Comparison of ENCODE assay signal across 27 mouse cellular contexts in genomic region chr8:86445516-86445915, GRCm38 (mm10).
A peak's percentile ranks its signal among the peaks of the same experiment; 100 is the strongest.
DNase-seq lines count a peak whose midpoint lies in the region; ATAC-seq and TF ChIP-seq lines count a peak whose summit lies in the region.
"Had no signal": no experiment of that assay in that cellular context is flagged by ENCODE, and none has a peak within 500 bp of the region (broad histone marks: within the 10 kb centered on the region; RNA-seq: fewer than 3 reads in every experiment).

No protein-coding gene starts in this region.

- no peaks in the 10 kb centered on the region for H3K79me2 ChIP-seq in C2C12 (ENCODE audit: control insufficient read depth, insufficient read depth)
- no peaks in the 10 kb centered on the region for H3K79me2 ChIP-seq in heart, adult 2 months (replicated peaks; ENCODE audit: control insufficient read depth, insufficient read depth, low read length)

- H3K4me1 ChIP-seq in heart, adult 2 months (ENCODE audit: control insufficient read depth, insufficient read depth, low read length), result no peaks in the 10 kb centered on the region; the same call in 1 of the 2 replicates
- no peaks in the 10 kb centered on the region for H3K4me1 ChIP-seq in hindbrain, embryonic 12.5 days
- H3K4me1 ChIP-seq: forebrain, embryonic 10.5 days; heart, embryonic 10.5 days; heart, embryonic 15.5 days; intestine, embryonic 15.5 days; limb, embryonic 13.5 days; liver, embryonic 12.5 days; stomach, embryonic 15.5 days had no signal

- no peak for TF ChIP-seq POLR2A in heart, adult 2 months (IDR thresholded peaks at IDR 0.05; ENCODE audit: insufficient read depth, low read depth, low read length)

- peak; percentile 49 for DNase-seq in 3134 (ENCODE audit: extremely low read depth, insufficient read length, low spot score)
- peak; percentile 30 for DNase-seq in adrenal gland, adult 8-10 months
- DNase-seq in brain, adult 2 months (ENCODE audit: low read depth, low spot score), result peak; percentile 81
- no peak for DNase-seq in heart, adult 2 months
- no peak for DNase-seq in cerebellum, postnatal 4 days (ENCODE audit: low spot score in 2 of 2)
- no peak for DNase-seq in cerebellum, adult 8-10 months
- DNase-seq: cerebellum, adult 11 months; cerebellum, adult 9-11 months; forebrain, postnatal 0 days; kidney, adult 2 months; kidney, postnatal 14 days; liver, postnatal 0 days; lung, postnatal 36 days; right cerebral cortex, postnatal 25 days had no signal

- H3K4me3 ChIP-seq in C2C12 (ENCODE audit: insufficient read depth, poor library complexity, severe bottlenecking), result no peak overlapping the region
- no peak overlapping the region for H3K4me3 ChIP-seq in heart, adult 2 months
- no peak overlapping the region for H3K4me3 ChIP-seq in hindbrain, embryonic 12.5 days
- H3K4me3 ChIP-seq: forebrain, embryonic 10.5 days; heart, embryonic 10.5 days; heart, embryonic 15.5 days; intestine, embryonic 15.5 days; limb, embryonic 13.5 days; liver, embryonic 12.5 days; neural tube, embryonic 13.5 days; stomach, embryonic 15.5 days had no signal

- no peak for TF ChIP-seq EP300 in heart, adult 2 months (IDR thresholded peaks at IDR 0.05; ENCODE audit: insufficient read depth, low read depth, low read length)

- H3K27me3 ChIP-seq in C2C12 (ENCODE audit: control insufficient read depth, insufficient read depth, insufficient read length), result no peaks in the 10 kb centered on the region
- H3K27me3 ChIP-seq in heart, adult 2 months (ENCODE audit: control insufficient read depth, insufficient read depth, low read length), result no peaks in the 10 kb centered on the region
- no peaks in the 10 kb centered on the region for H3K27me3 ChIP-seq in hindbrain, embryonic 12.5 days
- H3K27me3 ChIP-seq: heart, embryonic 15.5 days; intestine, embryonic 15.5 days; limb, embryonic 13.5 days; liver, embryonic 12.5 days; neural tube, embryonic 13.5 days; stomach, embryonic 15.5 days had no signal

- no peaks in the 10 kb centered on the region for H3K79me3 ChIP-seq in C2C12 (ENCODE audit: low read depth)

- WGBS in heart, adult 2 months, result 64% methylated on average over 4 of the region's 4 CpGs
- 88% methylated on average over 4 of the region's 4 CpGs for WGBS in hindbrain, embryonic 12.5 days

- H3K27ac ChIP-seq in heart, adult 2 months, result no peak overlapping the region
- H3K27ac ChIP-seq in hindbrain, embryonic 12.5 days, result no peak overlapping the region
- H3K27ac ChIP-seq: forebrain, embryonic 10.5 days; heart, embryonic 10.5 days; heart, embryonic 15.5 days; hindbrain, postnatal 0 days; intestine, embryonic 15.5 days; limb, embryonic 13.5 days; liver, embryonic 12.5 days; neural tube, embryonic 13.5 days; stomach, embryonic 15.5 days had no signal

- H3K9ac ChIP-seq in heart, adult 2 months (ENCODE audit: low read depth, low read length), result no peak overlapping the region
- H3K9ac ChIP-seq in hindbrain, embryonic 12.5 days, result no peak overlapping the region
- H3K9ac ChIP-seq: forebrain, postnatal 0 days; heart, embryonic 15.5 days; intestine, embryonic 15.5 days; limb, embryonic 13.5 days; liver, embryonic 12.5 days; liver, postnatal 0 days; neural tube, embryonic 13.5 days; stomach, embryonic 15.5 days had no signal

- no peak overlapping the region for H3K4me2 ChIP-seq in hindbrain, embryonic 12.5 days (replicated peaks)
- H3K4me2 ChIP-seq: heart, embryonic 15.5 days; intestine, embryonic 15.5 days; limb, embryonic 13.5 days; liver, embryonic 12.5 days; midbrain, embryonic 11.5 days; neural tube, embryonic 13.5 days; stomach, embryonic 15.5 days had no signal

- ATAC-seq in hindbrain, embryonic 12.5 days (ENCODE audit: low FRiP score), result no peak
- ATAC-seq: forebrain, postnatal 0 days; hindbrain, postnatal 0 days; intestine, embryonic 15.5 days; liver, embryonic 12.5 days; liver, postnatal 0 days had no signal

- no peaks in the 10 kb centered on the region for H3K36me3 ChIP-seq in C2C12 (ENCODE audit: control insufficient read depth, insufficient read depth)
- H3K36me3 ChIP-seq in heart, adult 2 months (ENCODE audit: control insufficient read depth, insufficient read depth, low read length), result no peaks in the 10 kb centered on the region
- H3K36me3 ChIP-seq in hindbrain, embryonic 12.5 days, result no peaks in the 10 kb centered on the region
- H3K36me3 ChIP-seq: forebrain, embryonic 10.5 days; G1E; heart, embryonic 10.5 days; heart, embryonic 15.5 days; intestine, embryonic 15.5 days; limb, embryonic 13.5 days; liver, embryonic 12.5 days; neural tube, embryonic 13.5 days; stomach, embryonic 15.5 days had no signal

- TF ChIP-seq CTCF in C2C12 (IDR thresholded peaks at IDR 0.05; ENCODE audit: control insufficient read depth, insufficient read depth, insufficient read length), result no peak
- TF ChIP-seq CTCF in heart, adult 2 months (IDR thresholded peaks at IDR 0.05), result no peak

- no peak overlapping the region for H3ac ChIP-seq in C2C12 (ENCODE audit: control insufficient read depth, insufficient read length, low read depth)

- H3K9me3 ChIP-seq in hindbrain, embryonic 12.5 days (replicated peaks), result no peaks in the 10 kb centered on the region
- H3K9me3 ChIP-seq: forebrain, embryonic 10.5 days; G1E; heart, embryonic 10.5 days; heart, embryonic 15.5 days; intestine, embryonic 15.5 days; limb, embryonic 13.5 days; liver, embryonic 12.5 days; neural tube, embryonic 13.5 days; stomach, embryonic 15.5 days had no signal

- intact Hi-C loops in heart, adult 2 months (cut with DNase I), result no loop called here

TF ChIP-seq in C2C12, 6 proteins besides CTCF, POLR2A, EP300 and RAD21:
- no peak for TF ChIP-seq USF1 (IDR thresholded peaks at IDR 0.05; ENCODE audit: low read depth)
- TF ChIP-seq FOSL1 (IDR thresholded peaks at IDR 0.05; ENCODE audit: insufficient read depth, low read length, poor library complexity, severe bottlenecking), result peak; percentile 83
- no peak for TF ChIP-seq MYOG (IDR thresholded peaks at IDR 0.05; ENCODE audit: control insufficient read depth, extremely low read depth, insufficient read length)

Comparison
In these comparisons a context has a peak if more than half of its experiments do, and no peak if none do; other contexts are left out.
1. DNase-seq: peak in 3134 (single experiment), adrenal gland, adult 8-10 months (single experiment) and brain, adult 2 months (single experiment); none in heart, adult 2 months (0 of 2), cerebellum, postnatal 4 days (0 of 2) and cerebellum, adult 8-10 months (single experiment).